Mouse (Mus musculus): ENCODE measurements around the gene Exoc6.

DNA sequence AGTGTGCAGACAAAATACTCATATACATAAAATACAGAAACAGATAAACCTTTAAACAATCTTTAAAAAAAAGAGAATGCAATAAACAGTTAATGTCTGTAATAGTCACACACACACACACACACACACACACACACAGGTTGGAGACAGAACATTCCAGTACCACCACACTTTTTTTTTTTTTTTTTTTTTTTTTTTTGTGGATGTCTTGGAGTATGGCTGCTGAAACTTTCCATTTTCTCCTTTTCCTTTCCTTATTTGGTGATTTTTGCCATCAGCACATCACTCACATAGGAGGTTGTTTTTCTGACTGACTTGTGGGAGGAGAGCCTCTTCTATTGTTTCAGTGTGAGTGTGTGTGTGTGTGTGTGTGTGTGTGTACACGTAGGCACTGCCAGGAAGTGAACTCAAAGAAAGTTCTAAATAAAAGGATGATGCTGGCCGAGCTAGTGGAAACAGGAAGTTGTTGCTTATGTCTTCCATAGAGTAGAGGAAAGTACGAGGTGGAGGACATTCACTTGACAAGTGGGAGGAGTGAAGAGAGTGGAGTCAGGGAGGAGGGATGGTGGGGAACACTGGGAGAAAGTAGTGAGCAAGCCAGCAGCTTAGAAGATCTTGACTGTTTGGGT lies 15.4 kb upstream of the Exoc6 start:
- TF ChIP-seq EP300 (IDR thresholded peaks at IDR 0.05; ENCODE audit: insufficient read depth, low read depth, low read length) (no peak), CTCF (IDR thresholded peaks at IDR 0.05) (no peak), POLR2A (IDR thresholded peaks at IDR 0.05; ENCODE audit: insufficient read depth, low read depth, low read length) (no peak)
